Mouse (Mus musculus): ENCODE results near the gene Ptbp2. TPM values are rescaled to one million over a fixed set of nuclear protein-coding genes. Genes with fewer than 3 reads are reported as not detected.

Ptbp2 gene
- total RNA-seq (2021): 10 to 100 TPM; 20.8 to 24.3 TPM

- DNase-seq (ENCODE audit: low spot score): no peak
- intact Hi-C loops (cut with DNase I): loop anchor here (5.0 kb wide), 1 partner anchor 37 kb away; no protein-coding TSS in a partner anchor
These were observed at the start of gene Ptbp2 for GRCm38 (mm10) chr3:119784366-119784765. Gene Ptbp2 (minus strand): TSS chr3:119784466.

GRCm38 (mm10) chr3:119814678-119815077 lies 30.4 kb upstream of the Ptbp2 start:
- intact Hi-C loops (cut with DNase I): no loop called here
- no peak for DNase-seq (ENCODE audit: low spot score)

DNA sequence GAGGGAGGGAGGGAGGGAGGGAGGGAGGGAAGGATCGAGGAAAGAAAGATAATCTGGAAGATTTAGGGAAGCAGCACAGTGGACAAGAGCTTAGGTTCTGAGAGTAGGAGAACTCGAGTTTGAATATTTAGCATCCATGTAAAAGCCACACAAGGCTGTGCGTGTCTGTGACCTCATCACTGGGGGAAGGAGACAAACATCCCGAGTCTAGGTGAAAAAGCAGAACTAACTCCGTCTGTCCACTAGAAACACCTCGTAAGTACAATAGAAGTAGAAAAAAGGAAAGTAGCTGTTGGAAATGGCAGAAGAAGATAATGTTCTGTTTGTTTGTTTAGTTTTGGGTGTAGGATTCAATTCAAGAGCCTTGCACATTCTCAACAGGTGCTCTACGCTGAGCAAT lies 21.9 kb upstream of the Ptbp2 start:
- intact Hi-C loops (cut with DNase I): no loop called here
- DNase-seq (ENCODE audit: low spot score): no peak

GRCm38 (mm10) chr3:119794677-119795365 lies 10.6 kb upstream of the Ptbp2 start:
- intact Hi-C loops (cut with DNase I): no loop called here
- DNase-seq (ENCODE audit: low spot score): no peak

DNA sequence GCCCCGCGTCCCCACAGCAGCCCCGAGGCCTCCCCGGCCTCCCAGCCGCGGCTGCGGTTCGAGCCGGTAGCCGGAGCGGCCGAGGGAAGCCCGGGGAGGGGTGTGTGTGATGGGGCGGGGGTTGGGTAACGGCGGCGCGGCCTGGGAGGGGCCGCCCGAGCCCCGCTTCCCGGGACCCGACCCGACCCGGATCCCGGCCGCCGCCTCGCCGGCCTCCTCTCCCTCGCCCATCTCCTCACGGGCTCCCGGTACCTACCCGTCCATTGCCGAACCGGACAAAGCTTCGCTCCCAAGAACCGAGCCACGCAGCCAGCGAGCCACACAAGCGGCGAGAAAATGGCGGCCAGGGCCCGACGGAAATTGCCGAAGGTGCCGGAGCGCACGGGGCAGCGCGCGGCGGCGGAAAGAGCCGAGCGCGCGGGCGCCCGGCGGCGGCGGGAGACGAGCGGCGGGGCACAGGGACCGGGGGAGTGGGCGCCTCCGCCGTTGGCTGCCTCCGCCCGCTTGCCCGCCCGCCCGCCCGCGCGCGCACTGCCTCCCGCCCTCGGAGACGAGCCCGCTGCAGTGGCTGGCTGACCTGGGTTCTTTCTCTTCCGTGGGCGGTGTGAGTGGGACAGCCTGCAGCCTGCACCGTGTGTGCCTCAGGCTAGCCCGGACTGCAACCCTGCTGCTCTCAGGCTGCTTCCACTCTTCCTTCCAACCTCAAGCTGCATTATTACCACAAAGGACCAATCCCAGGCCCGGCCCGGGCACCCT lies 1.1 kb downstream of the Ptbp2 start:
- DNase-seq (ENCODE audit: low spot score): peak; percentile 69
- intact Hi-C loops (cut with DNase I): loop anchor here (5.0 kb wide), 1 partner anchor 36 kb away; no protein-coding TSS in a partner anchor

- DNase-seq (ENCODE audit: low spot score): peak; percentile 20
- intact Hi-C loops (cut with DNase I): loop anchor here (5.0 kb wide), 1 partner anchor 35 kb away; no protein-coding TSS in a partner anchor
These were observed 2.0 kb downstream of the Ptbp2 start for GRCm38 (mm10) chr3:119782022-119782945.

DNA sequence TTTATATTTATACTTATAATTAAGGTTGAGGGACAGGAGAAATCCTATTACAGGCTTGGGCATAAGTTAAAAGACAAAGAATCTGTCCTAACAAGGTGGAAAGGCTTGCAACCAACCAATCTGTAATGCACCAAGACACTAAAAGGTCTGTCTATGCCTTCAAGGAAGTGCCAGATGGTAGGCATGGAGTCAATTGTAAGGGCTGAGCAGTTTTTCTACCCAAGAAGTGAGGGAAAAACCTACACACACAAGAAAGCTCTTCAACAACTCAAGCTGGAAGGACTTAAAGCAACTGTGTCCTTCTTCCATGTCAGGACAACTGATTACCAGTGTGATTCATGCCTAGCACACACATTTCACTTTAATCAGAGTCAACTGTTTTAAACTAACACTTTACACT lies 3.4 kb downstream of the Ptbp2 start:
- intact Hi-C loops (cut with DNase I): loop anchor here (5.0 kb wide), 1 partner anchor 34 kb away; no protein-coding TSS in a partner anchor
- no peak for DNase-seq (ENCODE audit: low spot score)

GRCm38 (mm10) chr3:119779261-119779660 lies 5.0 kb downstream of the Ptbp2 start:
- DNase-seq (ENCODE audit: low spot score): no peak
- intact Hi-C loops (cut with DNase I): no loop called here

- no peak for DNase-seq (ENCODE audit: low spot score)
- intact Hi-C loops (cut with DNase I): no loop called here
These were observed 5.8 kb downstream of the Ptbp2 start for GRCm38 (mm10) chr3:119778431-119778830.

GRCm38 (mm10) chr3:119776129-119776528 lies 8.1 kb downstream of the Ptbp2 start:
- intact Hi-C loops (cut with DNase I): no loop called here
- DNase-seq (ENCODE audit: low spot score): no peak

- intact Hi-C loops (cut with DNase I): no loop called here
- no peak for DNase-seq (ENCODE audit: low spot score)
These were observed 11.5 kb downstream of the Ptbp2 start for GRCm38 (mm10) chr3:119772789-119773188.

GRCm38 (mm10) chr3:119763772-119764171 lies 20.5 kb downstream of the Ptbp2 start:
- intact Hi-C loops (cut with DNase I): no loop called here
- no peak for DNase-seq (ENCODE audit: low spot score)

DNA sequence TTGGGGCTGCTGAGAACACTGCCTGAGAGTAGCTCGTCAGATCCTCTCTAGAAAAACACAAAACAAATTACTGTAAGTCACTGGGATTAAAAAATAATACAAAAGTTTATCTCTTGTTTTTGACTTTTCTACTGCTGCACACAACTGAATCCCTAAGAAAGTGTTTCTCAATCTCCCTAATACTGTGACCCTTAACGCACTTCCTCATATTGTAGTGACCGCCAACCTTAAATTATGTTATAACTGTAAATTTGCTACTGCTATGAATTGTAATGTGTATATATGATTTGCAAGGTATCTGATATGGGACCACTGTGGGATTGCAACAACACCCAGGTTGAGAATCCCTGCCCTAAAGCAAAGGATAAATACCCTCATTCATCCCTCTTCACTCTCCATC lies 22.5 kb downstream of the Ptbp2 start:
- DNase-seq (ENCODE audit: low spot score): no peak
- intact Hi-C loops (cut with DNase I): no loop called here

- DNase-seq (ENCODE audit: low spot score): no peak
- intact Hi-C loops (cut with DNase I): no loop called here
These were observed 30.5 kb downstream of the Ptbp2 start for GRCm38 (mm10) chr3:119753791-119754190.

DNA sequence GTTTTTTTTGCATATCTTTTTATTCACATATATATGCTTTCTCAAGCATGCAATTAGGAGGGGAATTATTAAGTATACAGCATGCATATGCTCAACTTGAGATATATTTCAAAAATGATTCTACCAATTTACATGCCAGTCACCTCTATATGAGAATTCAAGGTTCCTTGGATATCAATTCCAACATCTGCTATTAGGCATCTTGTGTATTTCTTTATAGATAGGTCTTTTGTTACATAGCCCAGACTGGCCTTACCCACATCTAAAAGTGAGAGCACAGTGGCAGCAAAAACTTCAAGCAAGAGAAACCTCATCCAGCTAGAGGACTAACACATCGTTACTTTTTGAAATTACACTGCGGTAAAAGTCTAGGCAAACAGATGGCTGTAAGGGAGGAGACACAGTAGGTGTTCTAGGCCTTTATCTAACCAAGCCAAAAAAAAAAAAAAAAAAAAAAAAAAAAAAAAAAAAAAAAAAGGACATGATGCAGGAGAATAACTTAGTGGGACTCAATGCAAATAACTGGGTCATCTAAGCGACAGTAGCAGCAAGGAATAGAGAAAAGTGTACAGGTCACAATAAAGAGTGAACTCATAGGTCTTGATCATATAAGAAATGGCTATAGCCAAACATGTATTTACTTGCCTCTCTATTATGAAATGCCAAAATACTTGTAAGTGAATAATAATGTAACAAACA lies 34.6 kb downstream of the Ptbp2 start:
- DNase-seq (ENCODE audit: low spot score): no peak
- intact Hi-C loops (cut with DNase I): loop anchor here (5.0 kb wide), 1 partner anchor 33 kb away; the partner anchor contains the start of gene Ptbp2

DNA sequence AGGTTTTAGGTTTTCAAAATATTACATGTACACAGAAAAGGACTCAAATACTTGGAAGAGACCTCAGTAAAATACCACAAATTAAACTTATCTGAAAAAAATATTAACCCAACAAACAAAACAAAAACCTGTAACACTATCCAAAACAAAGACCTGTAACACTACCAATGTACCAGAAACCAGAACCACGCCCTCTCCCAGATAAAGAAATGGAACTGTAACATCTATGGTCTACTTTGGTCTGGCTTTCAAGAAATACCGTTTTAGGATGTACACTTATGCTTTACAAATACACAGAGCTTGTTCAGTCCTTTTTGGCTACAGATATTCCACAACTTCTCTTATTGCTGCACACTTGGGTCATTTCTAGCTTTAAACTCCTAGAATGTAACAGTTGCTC lies 35.1 kb downstream of the Ptbp2 start:
- intact Hi-C loops (cut with DNase I): loop anchor here (5.0 kb wide), 1 partner anchor 33 kb away; the partner anchor contains the start of gene Ptbp2
- no peak for DNase-seq (ENCODE audit: low spot score)

DNA sequence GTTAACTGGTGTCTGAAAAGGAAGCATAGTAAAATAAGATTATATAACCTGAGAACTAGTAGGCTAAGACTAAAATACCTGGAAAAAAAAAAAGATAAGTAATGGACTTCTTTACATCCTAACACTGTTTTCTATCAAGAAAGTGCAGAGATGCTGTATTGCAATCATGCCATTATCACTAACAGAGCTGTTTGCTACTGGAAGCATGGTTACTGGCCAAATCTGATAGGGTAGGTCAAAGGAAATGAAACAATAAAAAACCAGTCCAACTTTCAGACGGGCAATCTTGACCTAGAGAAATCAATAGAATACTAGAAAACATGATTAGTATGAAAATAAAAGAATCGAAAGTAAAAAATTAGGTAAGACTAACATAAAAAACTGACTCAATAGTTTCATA lies 37.6 kb downstream of the Ptbp2 start:
- intact Hi-C loops (cut with DNase I): loop anchor here (5.0 kb wide), 1 partner anchor 36 kb away; the partner anchor contains the start of gene Ptbp2

GRCm38 (mm10) chr3:119745801-119746200 lies 38.5 kb downstream of the Ptbp2 start:
- no peak for DNase-seq (ENCODE audit: low spot score)
- intact Hi-C loops (cut with DNase I): loop anchor here (5.0 kb wide), 1 partner anchor 36 kb away; the partner anchor contains the start of gene Ptbp2

More for the DNA sequence above, 37.6 kb downstream of the Ptbp2 start:
- no peak for DNase-seq (ENCODE audit: low spot score)

DNA sequence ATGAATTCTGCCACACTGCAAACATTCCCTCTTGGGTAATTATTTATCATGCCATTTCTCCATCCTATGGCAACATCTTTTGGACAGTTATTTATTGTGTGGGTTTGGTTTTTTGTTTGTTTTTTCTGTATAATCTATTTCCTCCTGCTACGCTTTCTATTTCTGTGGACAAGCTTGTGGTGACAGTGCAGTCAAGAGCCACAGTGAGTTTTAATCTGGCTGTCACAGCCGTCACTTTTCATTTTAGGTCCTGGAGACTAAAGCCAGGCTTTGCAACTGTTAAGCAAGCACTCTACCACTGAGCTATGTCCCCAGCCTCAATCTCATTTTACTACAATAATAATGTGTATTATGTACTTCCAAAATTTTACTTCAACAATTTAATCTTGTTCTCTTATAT lies 54.4 kb downstream of the Ptbp2 start:
- intact Hi-C loops (cut with DNase I): no loop called here
- DNase-seq (ENCODE audit: low spot score): no peak

Data from heart, postnatal 25 days (tissue).